Mouse (Mus musculus) spleen, embryonic (tissue): ENCODE results near the gene Suv39h1.
"Not testable (repeated sequence)": the region's sequence is repeated elsewhere in the genome, so short reads cannot be mapped to it uniquely, and the experiment has no call there.

Source experiments
- CTCF ChIA-PET: fragments of 350-600 bp; sonication (Branson Sonifier 250); formaldehyde crosslinking; loops from one replicate; lab custom pipeline; 2022; lab: Charles Lee

Suv39h1 gene

DNA sequence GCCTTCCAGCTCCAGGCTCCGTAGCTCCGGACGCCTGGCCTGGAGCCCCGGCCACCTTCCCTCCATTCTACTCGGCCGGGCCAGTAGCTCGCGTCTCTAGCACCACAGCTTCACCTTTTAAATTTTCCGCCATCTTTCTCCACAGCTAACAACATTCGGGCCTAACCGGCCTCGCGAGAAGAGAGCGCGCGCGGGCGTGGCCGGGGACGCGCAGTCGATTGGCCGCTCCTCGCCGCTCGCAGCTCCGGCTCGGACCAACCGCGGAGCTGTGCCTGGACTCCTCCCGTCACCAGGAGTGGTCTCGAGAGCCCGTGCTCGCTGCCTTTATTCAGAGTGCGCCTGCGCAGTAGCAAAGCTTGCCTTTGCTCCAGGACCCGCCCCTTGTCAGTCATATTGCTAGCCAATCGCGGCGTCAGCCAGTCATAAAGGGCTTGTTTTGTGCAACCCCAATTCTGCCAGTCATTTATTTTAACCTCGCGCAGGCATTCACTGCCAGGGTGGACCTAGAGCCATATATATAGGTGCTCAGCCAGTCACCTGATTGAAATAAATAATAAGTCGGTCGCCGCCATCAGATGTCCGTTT lies at the start of gene Suv39h1:
Gene Suv39h1, minus strand, starts transcription at position 331 of the 585 bp plus-strand sequence.
- CTCF ChIA-PET: no interaction called here

DNA sequence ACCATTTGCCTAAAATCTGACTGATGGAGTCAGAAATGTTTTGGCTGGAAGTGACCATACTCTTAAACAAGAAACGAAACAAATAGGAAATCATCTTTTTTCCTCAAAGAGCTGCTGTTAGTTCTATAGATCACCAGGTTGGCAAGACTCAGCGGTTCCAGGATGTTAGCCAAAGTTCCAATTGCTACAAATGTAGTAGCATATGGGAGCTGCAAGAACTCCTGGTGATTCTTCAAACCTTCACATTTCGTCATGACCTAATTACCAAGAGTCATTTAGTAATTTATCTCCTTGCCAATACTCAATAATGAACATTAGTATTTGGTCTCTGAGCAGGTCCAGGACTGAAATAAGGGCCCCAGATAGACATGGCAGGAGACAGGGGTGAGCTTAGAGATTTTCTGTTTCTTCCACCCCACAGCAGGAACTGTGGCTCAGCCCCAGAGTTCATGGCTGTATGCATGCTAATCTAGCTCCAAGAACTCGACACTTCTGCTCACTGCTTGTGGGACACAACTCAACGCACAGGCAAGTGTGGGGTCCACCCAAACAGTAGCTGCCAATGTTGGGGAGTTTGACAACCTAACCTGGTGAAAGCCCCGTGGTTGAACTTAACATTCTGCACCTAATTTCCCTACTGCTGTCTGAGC lies 49.4 kb upstream of the Suv39h1 start:
- CTCF ChIA-PET: no interaction called here

DNA sequence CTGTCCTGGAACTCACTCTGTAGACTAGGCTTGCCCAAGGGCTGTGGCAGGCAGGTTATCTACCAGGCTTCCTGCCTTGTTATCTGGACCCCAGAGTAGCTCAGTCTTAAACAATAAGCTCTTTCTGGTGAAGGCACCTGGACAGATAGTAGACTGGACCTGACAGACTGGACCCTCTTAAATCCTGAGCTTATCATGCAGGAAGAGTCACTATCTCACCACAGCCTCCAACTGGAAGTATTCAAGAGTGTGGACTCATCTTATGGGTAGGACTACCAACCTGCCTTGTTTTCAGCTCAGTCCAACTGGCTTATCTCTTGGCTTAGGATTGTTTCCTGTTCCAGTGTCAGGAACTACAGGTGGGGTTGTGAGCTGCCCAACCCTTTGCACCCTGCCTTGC lies 42.7 kb upstream of the Suv39h1 start:
- CTCF ChIA-PET: no interaction called here

DNA sequence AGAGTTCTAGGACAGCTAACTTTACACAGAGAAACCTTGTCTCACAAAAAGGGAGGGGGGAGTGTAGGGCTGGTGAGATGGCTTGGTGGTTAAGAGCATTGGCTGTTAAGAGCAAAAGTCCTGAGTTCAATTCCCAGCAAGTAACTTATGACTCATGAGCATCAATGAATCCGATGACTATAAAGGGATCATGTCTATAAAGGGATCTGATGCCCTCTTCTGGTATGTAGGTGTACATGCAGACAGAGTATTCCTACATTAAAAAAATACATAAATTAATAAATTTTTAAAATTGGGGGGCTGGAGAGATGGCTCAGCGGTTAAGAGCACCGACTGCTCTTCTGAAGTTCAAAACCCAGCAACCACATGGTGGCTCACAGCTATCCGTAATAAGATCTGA lies 40.7 kb upstream of the Suv39h1 start:
- CTCF ChIA-PET: interaction anchor here (1.0 kb wide), 1 partner anchor 16 kb away, joined by 3 read pairs; no protein-coding TSS in a partner anchor

DNA sequence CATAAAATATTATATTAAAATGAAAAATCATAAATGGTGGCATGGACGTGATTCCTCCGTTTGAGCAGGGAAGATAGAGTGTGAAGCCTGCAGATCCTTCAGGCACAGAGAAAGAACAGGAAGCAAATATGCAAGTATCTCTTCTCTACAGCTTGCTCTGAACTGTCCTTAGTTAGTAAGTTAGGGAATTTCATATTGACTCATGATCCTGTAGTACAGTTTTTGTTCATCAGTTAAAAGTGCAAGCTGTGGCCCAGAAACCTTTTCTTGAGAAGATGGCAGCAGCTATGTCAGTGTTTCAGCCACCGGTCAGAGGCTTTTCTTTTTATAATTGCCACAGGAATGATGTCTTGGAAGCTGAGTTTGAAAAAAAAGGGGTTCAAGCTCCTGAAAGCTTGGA lies 30.5 kb upstream of the Suv39h1 start:
- CTCF ChIA-PET: no interaction called here

DNA sequence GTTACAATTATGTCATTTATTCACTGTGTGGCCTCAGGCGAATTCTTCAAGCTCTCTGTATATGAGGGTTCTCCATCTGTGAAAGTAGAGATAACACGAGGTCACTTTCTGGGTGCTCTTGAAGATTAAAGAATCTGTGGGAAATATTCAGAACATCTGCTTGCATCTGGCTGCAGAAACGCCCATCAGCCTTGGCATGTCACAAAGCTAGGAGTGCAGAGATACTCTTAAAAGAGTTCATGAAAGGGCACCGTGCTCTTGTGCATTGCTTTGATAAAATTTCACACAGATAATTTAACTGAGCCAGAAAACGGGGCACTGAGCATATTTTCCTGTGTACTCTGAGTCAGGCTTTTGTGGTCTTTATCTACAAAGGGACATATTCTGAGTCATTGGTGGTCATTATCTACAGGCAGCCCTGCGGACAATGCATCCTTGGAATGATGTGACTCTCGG lies 27.7 kb upstream of the Suv39h1 start:
- CTCF ChIA-PET: no interaction called here

DNA sequence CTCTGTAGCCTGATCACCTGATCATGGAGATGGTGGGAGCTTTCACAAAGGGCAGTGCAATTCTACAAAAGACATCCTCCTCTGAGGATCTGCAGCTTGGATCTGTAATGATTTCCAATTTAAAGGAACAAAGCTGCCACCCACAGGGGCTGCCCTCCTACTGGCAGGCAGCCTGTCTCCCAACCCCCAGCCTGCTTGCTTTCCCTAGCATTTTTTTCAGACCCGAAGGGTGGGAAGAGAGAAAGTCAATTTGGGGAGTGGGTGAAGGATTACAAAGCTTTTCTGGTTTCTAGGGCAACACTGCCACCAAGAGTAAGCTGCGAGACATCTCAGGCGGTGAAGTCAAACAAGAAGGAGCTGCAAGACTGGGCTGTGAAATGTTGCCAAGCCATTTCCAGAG lies 26.5 kb upstream of the Suv39h1 start:
- CTCF ChIA-PET: no interaction called here

DNA sequence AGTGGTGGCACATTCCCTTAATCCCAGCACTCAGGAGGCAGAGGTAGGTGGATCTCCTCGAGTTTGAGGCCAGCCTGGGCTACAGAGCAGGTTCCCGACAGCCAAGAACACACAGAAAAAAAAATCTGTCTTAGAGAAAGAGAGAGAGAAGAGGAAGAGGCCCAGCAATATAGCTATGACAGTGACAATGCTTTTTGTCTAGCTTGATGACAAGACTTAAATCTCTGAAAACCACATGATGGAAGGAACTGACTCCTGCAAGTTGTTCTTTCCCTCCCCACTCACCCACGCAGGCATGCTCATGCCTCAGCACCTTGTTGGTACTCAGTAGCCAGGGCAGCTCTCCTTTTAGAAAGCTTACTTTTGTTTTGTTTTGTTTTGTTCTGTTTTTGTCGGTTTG lies 24.9 kb upstream of the Suv39h1 start:
- CTCF ChIA-PET: interaction anchor here (1.1 kb wide), 1 partner anchor 15 kb away, joined by 3 read pairs; no protein-coding TSS in a partner anchor

DNA sequence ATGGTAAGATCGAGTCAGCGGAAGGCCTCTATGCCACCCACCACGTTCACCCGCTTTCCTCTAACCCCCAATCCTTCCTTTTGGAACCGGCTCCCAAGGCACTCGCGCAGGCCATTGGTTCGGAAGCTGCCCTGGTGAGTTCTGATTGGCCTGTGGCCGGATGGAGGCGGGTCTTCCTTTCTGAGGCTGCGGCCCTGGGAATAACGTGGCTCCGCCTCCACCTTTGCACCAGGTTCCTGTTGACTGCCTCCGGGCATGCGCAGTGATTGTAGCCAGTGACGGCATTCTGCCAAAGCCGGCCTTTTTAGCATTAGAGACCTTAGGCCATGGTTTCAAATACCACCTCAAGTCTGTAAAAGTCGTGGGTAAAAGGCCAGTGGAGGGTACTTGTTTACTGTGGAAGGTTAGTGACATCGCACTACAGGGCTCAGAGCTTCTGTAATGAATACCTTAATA lies 22.3 kb upstream of the Suv39h1 start:
- CTCF ChIA-PET: no interaction called here

DNA sequence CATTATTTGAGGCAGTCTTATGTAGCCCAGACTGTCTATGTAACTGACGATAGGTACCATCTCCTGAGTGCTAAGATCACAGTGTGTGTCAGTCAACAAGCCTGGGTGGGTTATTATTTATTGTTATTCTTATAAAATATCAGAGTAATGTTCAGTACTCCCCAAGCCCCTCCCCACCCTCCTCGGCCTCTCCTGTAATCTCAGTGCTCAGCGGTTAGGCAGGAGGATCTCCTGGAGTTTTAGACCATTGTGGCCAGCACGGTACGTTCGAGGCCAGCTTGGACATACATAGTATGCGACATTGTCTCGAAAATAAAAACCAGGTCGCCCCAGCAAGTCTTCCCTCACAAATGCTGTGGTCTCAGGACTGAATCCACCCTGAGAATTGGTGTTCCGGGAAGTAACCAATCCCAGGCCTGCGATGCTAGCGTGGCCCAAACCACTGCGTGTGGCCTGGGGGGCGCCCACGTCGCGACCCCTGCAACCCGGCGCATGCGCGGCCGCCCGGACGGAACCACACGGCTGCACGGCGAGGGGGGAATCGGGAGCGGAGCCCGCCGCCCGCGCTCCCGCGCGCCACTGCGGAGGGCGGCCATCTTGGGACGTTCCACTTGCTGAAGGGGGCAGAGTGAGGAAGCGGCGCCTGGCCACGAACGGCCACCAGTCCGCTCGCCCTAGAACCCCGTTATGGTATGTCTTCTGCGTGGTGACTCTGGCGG lies 21.7 kb upstream of the Suv39h1 start:
- CTCF ChIA-PET: not testable (repeated sequence)

DNA sequence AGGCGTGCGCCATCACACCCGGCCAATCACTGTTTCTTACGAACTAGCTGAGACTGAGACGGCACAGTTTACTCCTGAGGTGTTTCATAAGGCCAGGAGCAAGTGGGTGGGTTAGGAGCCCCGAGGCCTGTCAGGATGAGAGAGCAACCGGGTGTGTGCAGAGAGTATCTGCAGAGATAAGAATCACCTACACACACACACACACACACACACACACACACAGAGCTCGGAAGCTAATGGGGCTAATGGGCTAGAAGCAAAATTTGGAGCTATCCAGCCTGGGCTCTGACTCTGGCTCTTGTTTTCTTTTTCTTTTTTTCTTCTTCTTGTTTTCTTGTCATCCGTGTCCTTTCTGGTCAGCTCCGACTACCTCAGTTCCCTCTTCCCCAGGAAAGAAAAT lies 21.0 kb upstream of the Suv39h1 start:
- CTCF ChIA-PET: no interaction called here

DNA sequence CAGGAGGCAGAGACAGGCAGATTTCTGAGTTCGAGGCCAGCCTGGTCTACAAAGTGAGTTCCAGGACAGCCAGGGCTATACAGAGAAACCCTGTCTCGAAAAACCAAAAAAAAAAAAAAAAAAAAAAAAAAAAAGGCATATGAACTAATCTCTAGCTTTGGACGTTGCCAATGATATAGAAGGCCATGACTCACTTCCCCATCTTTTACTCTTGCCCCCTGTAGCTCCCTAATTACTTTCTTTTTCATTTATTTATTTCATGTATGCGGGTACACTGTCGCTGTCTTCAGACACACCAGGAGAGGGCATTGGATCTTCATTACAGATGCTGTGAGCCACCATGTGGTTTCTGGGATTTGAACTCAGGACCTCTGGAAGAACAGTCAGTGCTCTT lies 16.4 kb upstream of the Suv39h1 start:
- CTCF ChIA-PET: not testable (repeated sequence)

DNA sequence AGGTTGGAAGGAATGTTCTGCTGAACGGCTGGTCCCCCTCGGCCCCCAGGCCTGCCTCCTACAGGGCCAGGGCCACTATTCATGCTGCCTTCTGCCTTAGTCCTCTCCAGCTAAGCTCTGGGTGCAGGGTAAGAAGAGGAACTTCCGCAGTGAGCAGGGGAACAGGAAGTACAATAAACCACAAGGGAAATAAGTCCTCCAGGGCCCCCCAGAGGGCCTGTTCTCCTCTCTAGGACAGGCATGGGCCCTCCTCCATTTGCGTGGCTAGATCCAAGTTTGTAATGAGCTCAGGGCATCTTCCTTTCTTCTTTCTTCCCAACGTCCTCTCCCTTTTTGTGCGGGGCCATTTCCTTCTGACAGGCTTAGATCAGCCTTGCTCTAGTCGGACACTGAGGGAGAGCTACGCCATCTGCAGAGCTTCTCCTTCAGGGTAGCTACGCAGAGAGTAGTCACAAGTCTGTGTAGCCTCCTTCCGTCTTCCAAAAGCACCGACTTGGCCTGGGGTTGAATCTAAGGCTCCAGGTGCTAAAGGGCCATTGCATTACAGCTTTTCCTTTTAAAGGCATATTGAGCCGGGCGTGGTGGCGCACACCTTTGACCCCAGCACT lies 15.9 kb upstream of the Suv39h1 start, which contains the start of gene Was:
Gene Was, minus strand, starts transcription at position 153 of the 608 bp plus-strand sequence.
- CTCF ChIA-PET: no interaction called here

DNA sequence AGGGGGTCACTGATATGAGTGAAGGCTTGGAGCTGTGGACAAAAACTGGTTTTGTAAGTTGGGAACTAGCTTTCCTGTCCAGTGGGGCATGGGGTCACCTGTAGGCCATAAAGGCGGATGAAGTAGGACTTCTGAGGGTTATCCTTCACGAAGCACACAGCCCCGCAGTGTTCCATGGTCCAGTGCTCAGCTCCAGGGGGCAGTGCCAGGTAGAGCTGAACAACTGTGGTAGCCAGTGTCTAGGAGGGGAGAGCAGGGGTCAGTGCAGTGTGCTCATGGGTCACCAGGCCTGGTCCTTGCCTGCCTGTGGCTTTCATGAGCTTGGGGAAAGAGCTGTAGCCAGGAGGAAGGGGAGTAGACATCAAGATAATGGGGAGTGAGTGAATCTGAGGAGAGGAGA lies 15.2 kb upstream of the Suv39h1 start:
- CTCF ChIA-PET: interaction anchor here (0.5 kb wide), 1 partner anchor 24 kb away, joined by 8 read pairs; no protein-coding TSS in a partner anchor

DNA sequence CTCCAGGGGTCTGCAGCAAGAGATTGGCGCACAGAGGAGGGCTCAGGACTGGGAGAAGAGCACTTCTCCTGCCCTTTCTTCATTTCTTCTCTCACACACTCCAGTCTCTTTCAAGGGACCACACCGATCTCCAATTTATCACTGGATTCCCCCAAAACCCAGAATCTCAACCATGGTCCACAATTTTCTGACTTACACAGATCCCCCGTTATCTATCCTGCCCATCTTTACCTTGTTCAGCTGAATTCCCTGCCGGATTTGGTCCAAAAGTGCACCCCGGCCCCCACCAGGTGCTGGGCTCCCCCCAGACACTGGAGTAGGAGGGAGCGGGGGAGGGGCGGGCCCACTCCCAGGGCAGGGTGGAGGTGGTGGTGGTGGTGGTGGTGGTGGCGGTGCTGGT lies 11.1 kb upstream of the Suv39h1 start:
- CTCF ChIA-PET: no interaction called here

DNA sequence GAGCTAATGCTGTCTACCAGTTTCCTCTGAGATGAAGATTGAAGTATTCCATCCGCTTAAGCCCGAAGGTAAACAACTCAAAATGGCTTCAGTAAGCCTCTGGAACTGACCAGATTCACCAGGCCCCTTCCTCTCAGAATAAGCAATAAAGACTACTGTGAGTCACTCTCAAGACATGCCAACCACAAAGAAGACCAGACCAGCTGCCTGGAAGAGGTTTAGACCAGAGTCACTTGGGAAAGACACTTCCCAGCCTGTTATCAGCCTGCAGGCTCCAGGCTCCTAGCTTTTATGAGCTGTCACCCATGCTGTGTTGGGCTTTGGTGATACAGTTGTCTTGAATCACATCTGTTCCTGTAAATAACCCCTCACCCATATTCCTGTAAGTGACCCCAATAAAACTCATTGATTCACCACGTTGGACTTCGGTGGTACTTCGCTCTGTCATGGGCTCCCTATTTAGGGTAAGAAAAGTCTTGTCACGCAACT lies 10.3 kb upstream of the Suv39h1 start:
- CTCF ChIA-PET: no interaction called here

DNA sequence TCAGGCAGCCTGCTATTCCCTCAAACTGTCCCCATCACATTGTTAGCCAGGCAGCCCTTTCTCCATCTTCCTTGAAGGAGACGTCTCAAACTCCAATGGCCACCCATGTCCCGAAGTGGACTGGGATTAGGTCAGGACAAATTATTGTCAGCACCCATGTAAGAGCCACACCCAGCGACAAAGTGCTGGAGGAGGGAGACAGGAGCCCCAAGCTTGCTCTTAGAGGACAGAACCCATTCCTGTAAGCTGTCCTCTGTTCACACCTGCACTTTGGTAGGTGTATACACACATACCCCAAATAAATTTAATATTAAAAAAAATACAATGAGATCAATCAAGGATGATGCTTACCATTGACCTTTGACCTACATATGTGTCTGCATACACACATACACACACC lies 544 bp upstream of the Suv39h1 start:
- CTCF ChIA-PET: no interaction called here

DNA sequence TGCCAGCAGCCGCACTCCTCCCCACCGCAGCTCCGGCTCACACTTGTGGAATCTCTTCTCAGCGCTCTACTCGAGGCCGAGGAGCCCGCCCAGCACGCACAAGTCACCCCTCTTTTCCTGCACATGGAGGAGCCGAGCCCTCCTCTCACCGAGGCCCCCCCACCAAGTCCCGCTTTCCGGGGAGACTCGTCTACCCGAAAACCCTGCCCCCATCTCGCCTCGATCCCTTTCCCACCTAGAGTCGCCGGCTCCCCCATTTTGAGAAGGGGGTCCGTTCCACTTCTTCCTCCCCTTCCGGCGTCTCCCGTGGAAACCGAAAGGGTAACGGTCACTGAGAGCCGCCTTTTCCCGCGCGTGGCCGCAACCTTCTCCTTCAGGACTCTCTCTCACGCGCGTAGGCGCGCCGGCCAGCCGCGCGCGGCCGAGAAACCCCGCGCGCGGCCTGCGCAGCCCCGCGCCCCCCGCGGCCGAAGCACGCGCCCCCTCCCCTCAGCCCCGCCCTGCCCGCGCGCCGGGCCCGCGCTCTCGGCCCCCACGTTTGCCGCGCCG lies 605 bp downstream of the Suv39h1 start:
- CTCF ChIA-PET: no interaction called here

DNA sequence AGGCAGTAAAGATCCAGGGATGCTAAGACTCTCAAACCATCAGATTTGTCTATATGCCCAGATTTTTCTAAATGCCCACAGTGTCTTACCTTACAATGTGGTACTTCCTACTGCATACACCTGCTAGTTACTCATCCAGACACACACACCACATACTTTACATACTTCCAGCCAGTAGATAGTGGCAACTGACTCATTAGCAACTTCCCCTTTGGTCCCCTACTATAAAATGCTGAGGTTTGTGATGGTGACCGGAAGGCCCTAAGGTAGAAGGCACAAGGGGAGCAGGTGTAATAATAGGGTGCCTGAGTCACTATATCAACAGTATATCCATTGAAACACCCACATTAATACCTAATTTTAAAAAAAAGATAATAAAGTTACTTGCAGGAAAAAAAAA lies 5.4 kb downstream of the Suv39h1 start:
- CTCF ChIA-PET: no interaction called here

DNA sequence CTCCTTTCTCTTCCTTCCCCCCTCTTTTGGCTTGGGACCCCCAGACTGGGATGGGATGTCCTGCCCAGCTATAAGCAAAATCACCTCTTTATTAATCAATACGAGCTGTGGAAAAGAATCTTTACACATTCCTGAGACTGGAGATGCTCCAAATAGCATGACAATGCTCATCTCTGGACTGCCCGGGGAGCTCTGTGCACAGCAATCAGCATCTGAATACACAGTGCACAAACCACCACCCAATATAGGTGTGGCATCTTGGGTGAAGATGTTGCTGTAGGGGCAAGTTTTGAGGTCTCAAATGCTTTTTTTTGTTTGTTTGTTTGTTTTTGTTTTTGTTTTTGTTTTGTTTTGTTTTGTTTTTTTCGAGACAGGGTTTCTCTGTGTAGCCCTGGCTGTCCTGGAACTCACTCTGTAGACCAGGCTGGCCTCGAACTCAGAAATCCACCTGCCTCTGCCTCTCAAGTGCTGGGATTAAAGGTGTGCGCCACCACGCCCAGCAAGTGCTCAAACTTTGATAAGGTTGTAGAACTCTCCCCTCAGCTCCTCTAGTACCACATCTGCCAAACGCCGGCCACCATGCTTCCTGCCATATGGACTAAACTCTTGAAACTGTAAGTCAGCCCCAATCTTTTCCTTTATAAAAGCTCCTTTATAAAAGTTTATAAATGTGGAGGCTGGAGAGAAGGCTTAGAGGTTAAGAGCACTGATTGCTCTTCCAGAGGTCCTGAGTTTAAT lies 23.3 kb downstream of the Suv39h1 start:
- CTCF ChIA-PET: not testable (repeated sequence)

DNA sequence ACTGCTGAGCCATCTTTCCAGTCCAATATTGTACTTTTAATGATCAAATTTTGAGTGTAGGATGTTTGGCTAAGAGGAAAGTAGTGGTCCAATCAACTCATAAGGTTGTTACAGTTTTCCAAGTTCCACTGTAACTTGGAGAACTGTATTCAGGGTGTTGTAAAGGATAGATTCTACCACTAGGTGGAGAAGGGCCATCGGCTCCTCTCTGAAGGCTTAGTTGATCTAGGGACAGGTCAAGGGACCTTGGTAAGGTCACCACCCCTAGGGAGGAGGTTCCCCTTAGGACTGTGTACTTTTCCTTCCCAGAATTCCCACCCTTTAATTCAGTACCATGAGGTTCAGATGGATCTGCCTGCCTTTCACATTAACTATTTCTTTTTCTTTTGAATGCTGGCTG lies 41.6 kb downstream of the Suv39h1 start:
- CTCF ChIA-PET: no interaction called here
